Mouse (Mus musculus) liver, embryonic 14.5 days (tissue): ENCODE results near the gene Cfap206. TPM values are rescaled to one million over a fixed set of nuclear protein-coding genes. Genes with fewer than 3 reads are reported as not detected.

Source experiments
- ATAC-seq: fragments of 200-750 bp; cut with Nextera tagmentation; 2 replicates; pipeline ENCODE4 v1.8.0; 2017; ENCODE audit warnings: moderate number of reproducible peaks, mild to moderate bottlenecking, moderate library complexity; ENCODE audit not compliant: insufficient read depth
- DNase-seq, 3 experiments: peaks; one replicate each; pipeline ENCODE4 v3.0.0-alpha.2; 2012 to 2013; ENCODE audit warnings: low read depth in 3 of 3, low spot score in 3 of 3
- H3K27ac ChIP-seq: fragments of 300-500 bp; sonication (generic); 2 replicates; pipeline ENCODE4 v1.5.1; 2014; ENCODE audit warnings: moderate library complexity, mild to moderate bottlenecking, control low read depth, inconsistent platforms
- H3K27me3 ChIP-seq: fragments of 300-500 bp; sonication (generic); 2 replicates; pipeline ENCODE4 v1.6.1; 2014; ENCODE audit warnings: mild to moderate bottlenecking, low read length, moderate library complexity; ENCODE audit not compliant: control insufficient read depth, insufficient read depth
- H3K36me3 ChIP-seq: fragments of 300-500 bp; sonication (generic); replicated peaks from 2 replicates; pipeline ENCODE4 v1.6.1; 2014; ENCODE audit warnings: low read depth; ENCODE audit not compliant: control insufficient read depth, insufficient read depth
- H3K4me1 ChIP-seq, 2 experiments: fragments of 200-500 bp in 1 of 2; fragments of 300-500 bp in 1 of 2; sonication (generic) in 1 of 2; replicated peaks; 2 replicates each; pipeline ENCODE4 v1.6.1; 2012 to 2014; ENCODE audit warnings: antibody characterized with exemption in 1 of 2, inconsistent platforms in 1 of 2, low read length in 1 of 2; ENCODE audit not compliant: control insufficient read depth in 2 of 2, insufficient read depth in 2 of 2
- H3K4me2 ChIP-seq: fragments of 300-500 bp; sonication (generic); 2 replicates; pipeline ENCODE4 v1.6.1; 2014; ENCODE audit warnings: low read depth, mild to moderate bottlenecking, control low read depth, moderate library complexity
- H3K4me3 ChIP-seq, 2 experiments: fragments of 200-500 bp in 1 of 2; fragments of 300-500 bp in 1 of 2; sonication (generic) in 1 of 2; 2 replicates each; pipeline ENCODE4 v1.5.1; 2012 to 2014; ENCODE audit warnings: low read depth in 2 of 2, low read length in 2 of 2, mild to moderate bottlenecking in 2 of 2, control low read depth in 1 of 2, inconsistent platforms in 1 of 2, moderate library complexity in 1 of 2; ENCODE audit not compliant: insufficient read depth in 1 of 2
- H3K9ac ChIP-seq: fragments of 300-500 bp; sonication (generic); replicated peaks from 2 replicates; pipeline ENCODE4 v1.6.1; 2014; ENCODE audit warnings: mild to moderate bottlenecking, control low read depth, moderate library complexity
- H3K9me3 ChIP-seq: fragments of 300-500 bp; sonication (generic); 2 replicates; pipeline ENCODE4 v1.6.1; 2016; ENCODE audit warnings: low read length, mixed read lengths; ENCODE audit not compliant: control insufficient read depth
- CTCF ChIP-seq: IDR thresholded peaks from 2 replicates; pipeline ENCODE4 v1.5.1; 2016; ENCODE audit warnings: antibody characterized with exemption, low read depth, control low read depth
- EP300 ChIP-seq: IDR thresholded peaks from 2 replicates; pipeline ENCODE4 v1.6.1; 2016; ENCODE audit warnings: antibody characterized with exemption, low read depth
- WGBS: fragments of 180-500 bp; shearing (Covaris S2); extraction: QIAGEN DNeasy Blood & Tissue Kit; methylation state at CpG from one replicate; pipeline ENCODE4 v1.1.7; 2014; ENCODE audit not compliant: insufficient replicate concordance; 5-methylcytosine and 5-hydroxymethylcytosine counted together
- polyA plus RNA-seq, 2 experiments: library from polyadenylated mRNA; depleted of rRNA in 1 of 2; stranded (reverse) in 1 of 2; unstranded in 1 of 2; fragments of >200 nt; fragmentation: Nextera tagmentation in 1 of 2; extraction: Ambion mirVana in 1 of 2; gene quantifications; 2 replicates each; pipeline versions ENCODE4 v1.2.1 to v1.2.3; 2012 to 2014

Cfap206 gene
- polyA plus RNA-seq, 2 experiments: not detected

GRCm38 (mm10) chr4:34680530-34680929 is 49.5 kb downstream of the Cfap206 start:
- peaks cover 0 to 4% of the 10 kb centered on the region in 2 experiments; a peak in 3 of 4 replicates for H3K4me1 ChIP-seq
- peak; percentile 41 for TF ChIP-seq CTCF
- TF ChIP-seq EP300: no peak
- H3K9ac ChIP-seq: no peak overlapping the region
- ATAC-seq (no peak), DNase-seq (no peak)
- H3K36me3 ChIP-seq: no peaks in the 10 kb centered on the region; the same call in 1 of the 2 replicates
- H3K4me3 ChIP-seq: no peak overlapping the region
- H3K27me3 ChIP-seq: no peaks in the 10 kb centered on the region
- no peaks in the 10 kb centered on the region for H3K9me3 ChIP-seq
- no peak overlapping the region for H3K4me2 ChIP-seq
- WGBS: 70% methylated on average over 5 of the region's 5 CpGs
- no peak overlapping the region for H3K27ac ChIP-seq

GRCm38 (mm10) chr4:34673721-34674120 is 56.3 kb downstream of the Cfap206 start:
- DNase-seq: no peak

GRCm38 (mm10) chr4:34667923-34668322 is 62.1 kb downstream of the Cfap206 start:
- H3K36me3 ChIP-seq: peaks cover 8% of the 10 kb centered on the region
- no peak overlapping the region for H3K4me3 ChIP-seq
- DNase-seq (no peak), ATAC-seq (no peak)
- H3K27ac ChIP-seq: no peak overlapping the region
- WGBS: 51% methylated on average over 5 of the region's 5 CpGs
- TF ChIP-seq EP300: no peak
- TF ChIP-seq CTCF: no peak
- no peaks in the 10 kb centered on the region for H3K4me1 ChIP-seq
- H3K9me3 ChIP-seq: no peaks in the 10 kb centered on the region
- H3K9ac ChIP-seq: no peak overlapping the region
- no peaks in the 10 kb centered on the region for H3K27me3 ChIP-seq
- no peak overlapping the region for H3K4me2 ChIP-seq

More at GRCm38 (mm10) chr4:34673721-34674120, 56.3 kb downstream of the Cfap206 start:
- Histone ChIP-seq H3K9ac (no peak overlapping the region), H3K27ac (no peak overlapping the region), H3K4me1 (no peaks in the 10 kb centered on the region), H3K4me3 (no peak overlapping the region), H3K9me3 (no peaks in the 10 kb centered on the region), H3K27me3 (no peaks in the 10 kb centered on the region), H3K4me2 (no peak overlapping the region), H3K36me3 (no peaks in the 10 kb centered on the region; the same call in 1 of the 2 replicates)
- ATAC-seq: no peak
- WGBS: 79% methylated on average over 5 of the region's 5 CpGs
- no peak for TF ChIP-seq EP300
- TF ChIP-seq CTCF: no peak

DNA sequence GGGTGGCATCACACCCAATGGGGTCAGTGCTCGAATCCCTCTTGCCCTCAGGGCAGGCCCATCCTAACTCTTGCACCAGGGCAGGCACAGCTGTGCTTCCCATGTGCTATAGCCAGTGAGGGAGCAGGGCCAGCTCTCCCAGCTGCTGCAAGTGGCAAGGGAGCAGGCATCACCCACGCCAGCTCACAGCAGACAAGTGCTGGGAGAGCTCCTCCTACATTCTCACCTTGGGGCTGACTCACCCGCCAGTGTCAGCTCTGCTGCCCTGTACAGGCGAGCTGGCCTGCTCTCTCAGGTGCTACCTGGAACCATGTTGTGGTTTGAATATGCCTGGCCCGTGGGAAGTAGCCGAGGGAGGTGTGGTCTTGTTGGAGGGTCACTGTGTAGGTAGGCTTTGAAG is 68.1 kb downstream of the Cfap206 start:
- Histone ChIP-seq H3K9me3 (no peaks in the 10 kb centered on the region), H3K4me2 (no peak overlapping the region), H3K9ac (no peak overlapping the region), H3K36me3 (peaks cover 8% of the 10 kb centered on the region), H3K4me1 (no peaks in the 10 kb centered on the region), H3K27ac (no peak overlapping the region), H3K27me3 (no peaks in the 10 kb centered on the region), H3K4me3 (no peak overlapping the region)
- no peak for TF ChIP-seq CTCF
- TF ChIP-seq EP300: no peak
- WGBS: 74% methylated on average over 6 of the region's 6 CpGs
- ATAC-seq: no peak
- no peak for DNase-seq

DNA sequence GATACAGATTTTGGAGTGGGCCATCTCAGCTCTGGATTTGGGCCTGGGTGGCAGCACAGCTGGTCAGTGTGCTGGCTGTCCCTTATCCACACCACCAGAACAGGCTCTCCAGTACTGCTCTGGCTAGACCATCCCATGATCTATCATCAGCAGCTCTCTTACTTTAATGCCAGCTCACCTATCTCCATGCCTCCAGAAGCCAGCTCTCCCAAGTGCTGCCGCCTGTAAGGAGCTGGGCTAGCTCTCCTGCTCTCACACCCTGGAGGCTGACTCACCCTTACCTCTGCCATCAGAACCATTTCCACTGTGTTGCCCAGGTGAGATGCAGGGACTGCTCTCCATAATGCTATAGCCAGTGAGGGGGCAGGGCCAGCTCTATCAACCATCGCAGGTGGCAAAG is 68.5 kb downstream of the Cfap206 start:
- Histone ChIP-seq H3K9me3 (no peaks in the 10 kb centered on the region), H3K4me1 (no peaks in the 10 kb centered on the region), H3K9ac (no peak overlapping the region), H3K4me2 (no peak overlapping the region), H3K27ac (no peak overlapping the region), H3K4me3 (no peak overlapping the region), H3K36me3 (peaks cover 8% of the 10 kb centered on the region), H3K27me3 (no peaks in the 10 kb centered on the region)
- TF ChIP-seq CTCF: no peak
- no peak for TF ChIP-seq EP300
- ATAC-seq (no peak; the same call in 1 of the 2 replicates), DNase-seq (no peak)
- 82% methylated on average over 2 of the region's 2 CpGs for WGBS
